Mouse (Mus musculus) heart, postnatal 0 days (tissue): ENCODE measurements around the gene Sipa1l2. TPM values are rescaled to one million over a fixed set of nuclear protein-coding genes. Genes with fewer than 3 reads are reported as not detected.
A peak's percentile ranks its signal among the peaks of the same experiment; 100 is the strongest.

Experiments
- ATAC-seq: fragments of 200-750 bp; cut with Nextera tagmentation; 2 replicates; pipeline ENCODE4 v1.8.0; 2017; ENCODE audit warnings: low read depth, moderate number of reproducible peaks, moderate library complexity; ENCODE audit not compliant: insufficient read depth
- DNase-seq: peaks from one replicate; pipeline ENCODE4 v3.0.0-alpha.2; 2016; ENCODE audit warnings: low spot score
- H3K27ac ChIP-seq: fragments of 300-500 bp; sonication (generic); 2 replicates; pipeline ENCODE4 v1.5.1; 2014; ENCODE audit warnings: low read depth, mild to moderate bottlenecking
- H3K27me3 ChIP-seq: fragments of 300-500 bp; sonication (generic); 2 replicates; pipeline ENCODE4 v1.6.1; 2014; ENCODE audit warnings: low read length, mixed read lengths; ENCODE audit not compliant: control insufficient read depth, insufficient read depth
- H3K36me3 ChIP-seq: fragments of 300-500 bp; sonication (generic); replicated peaks from 2 replicates; pipeline ENCODE4 v1.6.1; 2014; ENCODE audit warnings: low read length, mixed read lengths; ENCODE audit not compliant: control insufficient read depth, insufficient read depth
- H3K4me1 ChIP-seq: fragments of 300-500 bp; sonication (generic); 2 replicates; pipeline ENCODE4 v1.6.1; 2014; ENCODE audit warnings: antibody characterized with exemption; ENCODE audit not compliant: control insufficient read depth, insufficient read depth
- H3K4me2 ChIP-seq: fragments of 300-500 bp; sonication (generic); 2 replicates; pipeline ENCODE4 v1.6.1; 2014; ENCODE audit warnings: low read depth, mild to moderate bottlenecking, low read length, moderate library complexity
- H3K4me3 ChIP-seq: fragments of 300-500 bp; sonication (generic); 2 replicates; pipeline ENCODE4 v1.5.1; 2014; ENCODE audit warnings: low read depth, low read length
- H3K9ac ChIP-seq: fragments of 300-500 bp; sonication (generic); replicated peaks from 2 replicates; pipeline ENCODE4 v1.6.1; 2014; ENCODE audit warnings: low read depth, low read length, mixed read lengths
- H3K9me3 ChIP-seq: fragments of 300-500 bp; sonication (generic); replicated peaks from 2 replicates; pipeline ENCODE4 v1.6.1; 2016; ENCODE audit warnings: low read length; ENCODE audit not compliant: control insufficient read depth
- CTCF ChIP-seq: IDR thresholded peaks from 2 replicates; pipeline ENCODE4 v1.5.1; 2016; ENCODE audit warnings: antibody characterized with exemption, control low read depth, low read depth
- EP300 ChIP-seq: IDR thresholded peaks from 2 replicates; pipeline ENCODE4 v1.6.1; 2016; ENCODE audit warnings: antibody characterized with exemption, low read depth
- WGBS: fragments of 180-500 bp; shearing (Covaris S2); extraction: QIAGEN DNeasy Blood & Tissue Kit; methylation state at CpG from one replicate; pipeline ENCODE4 v1.1.7; 2014; 5-methylcytosine and 5-hydroxymethylcytosine counted together
- polyA plus RNA-seq: library from polyadenylated mRNA; unstranded; fragments of >200 nt; fragmentation: Nextera tagmentation; extraction: Ambion mirVana; gene quantifications from 2 replicates; pipeline ENCODE4 v1.2.1, GENCODE M21; 2015
- total RNA-seq: library from RNA; depleted of rRNA; stranded (reverse); fragments of >200 nt; gene quantifications from 2 replicates; pipeline ENCODE4 v1.2.3, GENCODE M21; 2014; ENCODE audit warnings: low replicate concordance

The Sipa1l2 gene
- total and polyA plus RNA-seq, 2 experiments from 2014 or later, result 13.6 to 65.8 TPM

DNA sequence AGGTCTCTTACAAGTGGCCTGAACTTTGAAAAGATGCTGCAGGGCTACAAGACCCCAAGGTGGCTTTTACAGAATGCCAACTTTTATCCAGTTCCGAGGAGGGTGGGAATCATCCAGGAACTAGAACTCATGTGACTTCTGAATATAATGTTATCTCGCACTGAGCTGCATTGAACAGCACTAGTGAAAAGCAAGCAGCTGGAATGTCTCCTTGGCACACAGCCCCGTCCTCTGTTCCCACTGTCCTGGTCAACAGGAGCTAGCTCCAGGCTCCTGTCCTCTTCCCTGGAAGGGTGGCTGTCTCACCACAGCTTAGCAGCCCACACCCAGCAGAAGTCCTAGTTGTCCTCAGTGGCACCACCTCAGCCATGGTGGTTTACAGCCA, 124.4 kb downstream of the Sipa1l2 start:
- Histone ChIP-seq H3K9me3 (no peaks in the 10 kb centered on the region), H3K4me2 (no peak overlapping the region), H3K36me3 (peaks cover 66% of the 10 kb centered on the region), H3K27me3 (no peaks in the 10 kb centered on the region), H3K9ac (no peak overlapping the region), H3K27ac (peak overlapping the region; percentile 82), H3K4me1 (peaks cover 24% of the 10 kb centered on the region), H3K4me3 (no peak overlapping the region)
- no peak for TF ChIP-seq CTCF
- peak; percentile 60; the same call in 1 of the 2 replicates for TF ChIP-seq EP300
- 14% methylated on average over 3 of the region's 3 CpGs for WGBS
- ATAC-seq (peak; percentile 82), DNase-seq (peak; percentile 79)

DNA sequence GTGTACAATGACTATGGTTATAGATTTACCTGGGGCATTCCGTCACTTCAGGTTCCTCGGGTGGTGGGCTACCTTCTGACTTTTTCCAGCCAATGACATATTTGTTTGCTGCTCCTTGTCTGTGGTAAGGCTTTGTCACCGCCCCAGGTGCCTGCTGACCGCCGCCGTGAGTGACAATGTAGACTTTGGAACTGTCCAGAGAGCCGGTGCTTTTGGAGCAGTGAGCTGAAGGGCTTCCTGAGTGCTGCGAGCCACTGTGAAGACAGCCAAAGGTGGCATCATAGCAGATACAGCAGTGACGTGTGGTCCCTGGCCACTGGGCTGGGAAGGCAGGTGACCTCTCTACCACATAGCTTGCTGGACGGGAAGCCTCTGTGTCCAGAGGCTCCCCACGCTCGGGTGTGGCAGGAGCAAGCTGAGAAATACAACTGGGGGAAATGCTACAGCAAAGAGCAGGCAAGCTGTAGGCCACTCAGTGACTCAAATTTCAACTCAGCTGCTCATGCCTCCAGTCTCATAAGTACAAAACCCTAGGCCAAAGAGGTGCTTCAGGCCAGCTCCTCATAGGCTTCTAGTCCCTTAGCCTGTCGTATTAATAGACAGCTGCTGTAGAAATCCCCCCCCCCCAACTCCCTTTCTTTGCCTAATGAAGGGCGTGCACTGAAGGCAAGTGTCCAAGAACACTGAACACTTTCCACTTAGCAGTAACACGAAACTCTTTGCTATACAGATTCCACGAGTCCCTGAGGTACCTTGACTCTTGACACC, 125.0 kb downstream of the Sipa1l2 start:
- Histone ChIP-seq H3K36me3 (peaks cover 67% of the 10 kb centered on the region), H3K4me2 (no peak overlapping the region), H3K9me3 (no peaks in the 10 kb centered on the region), H3K4me1 (peaks cover 24% of the 10 kb centered on the region), H3K4me3 (no peak overlapping the region), H3K9ac (no peak overlapping the region), H3K27me3 (no peaks in the 10 kb centered on the region), H3K27ac (peak overlapping the region; percentile 82)
- ATAC-seq, result peak; percentile 83
- DNase-seq, result peak; percentile 73
- TF ChIP-seq EP300, result peak; percentile 77
- TF ChIP-seq CTCF, result no peak
- WGBS, result 41% methylated on average over 16 of the region's 16 CpGs

DNA sequence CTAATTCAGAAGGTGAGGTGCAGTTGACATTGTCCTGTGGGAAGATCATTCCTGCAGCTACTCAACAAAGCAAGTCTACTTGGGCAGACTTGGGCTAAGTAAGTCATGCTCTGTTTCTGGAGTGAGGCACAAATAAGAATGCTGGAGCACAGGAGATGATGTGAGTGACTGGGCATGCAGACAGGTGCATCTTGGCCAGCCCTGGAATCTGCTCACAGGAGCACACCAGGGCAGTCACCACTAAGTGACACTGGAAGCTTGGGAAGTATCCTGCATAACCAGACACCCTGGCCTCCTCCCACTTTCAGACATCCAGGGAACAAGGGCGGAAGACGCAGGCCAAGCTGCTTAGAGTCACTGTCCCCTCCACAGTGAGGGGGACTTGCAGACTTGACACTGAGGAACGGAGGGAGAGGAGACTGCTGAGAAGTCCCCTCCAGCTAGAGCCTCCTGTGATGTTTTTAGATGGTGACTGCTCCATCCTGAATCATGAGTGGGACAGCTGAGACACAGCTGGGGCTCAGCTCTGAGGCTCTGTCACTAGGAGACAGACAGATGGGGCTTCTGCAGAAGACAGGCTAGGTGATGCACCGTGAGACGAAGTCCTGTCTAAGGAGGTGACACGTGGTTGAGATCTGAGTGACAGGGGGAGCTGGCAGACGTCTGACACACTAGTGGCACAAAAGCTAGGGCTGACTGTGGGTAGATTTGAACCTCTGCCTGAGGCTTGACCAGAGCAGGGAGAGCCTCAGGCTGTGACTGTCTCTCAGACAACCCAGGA, 134.1 kb downstream of the Sipa1l2 start:
- no peaks in the 10 kb centered on the region for H3K27me3 ChIP-seq
- H3K4me1 ChIP-seq, result peaks cover 3% of the 10 kb centered on the region; the same call in 1 of the 2 replicates
- no peaks in the 10 kb centered on the region for H3K9me3 ChIP-seq
- no peak overlapping the region for H3K4me2 ChIP-seq
- WGBS, result 67% methylated on average over 7 of the region's 7 CpGs
- peaks cover 57% of the 10 kb centered on the region for H3K36me3 ChIP-seq
- no peak overlapping the region for H3K9ac ChIP-seq
- no peak for ATAC-seq
- no peak overlapping the region for H3K4me3 ChIP-seq
- no peak overlapping the region for H3K27ac ChIP-seq
- TF ChIP-seq CTCF, result no peak
- TF ChIP-seq EP300, result no peak
- DNase-seq, result no peak

DNA sequence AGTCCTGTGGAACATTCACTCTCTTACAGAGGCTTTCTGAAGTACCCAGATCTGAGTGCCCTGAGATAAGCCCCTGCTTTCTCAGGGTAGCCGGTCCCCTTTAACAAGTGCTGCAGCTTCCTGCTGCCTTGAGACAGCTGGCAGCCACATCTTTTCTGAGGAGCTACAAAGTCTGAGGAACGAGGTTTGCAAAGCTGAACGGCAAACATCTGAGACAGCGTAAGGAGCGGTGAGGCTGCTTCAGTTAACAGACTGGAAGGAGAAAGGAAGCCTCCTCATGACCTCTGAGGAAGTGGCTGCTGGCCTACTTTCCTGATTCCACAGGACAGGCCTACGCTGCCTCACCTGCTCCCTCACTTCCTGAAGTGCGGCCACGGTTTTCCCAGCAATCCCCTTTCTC, 135.5 kb downstream of the Sipa1l2 start:
- no peak overlapping the region for H3K9ac ChIP-seq
- H3K36me3 ChIP-seq, result peaks cover 50% of the 10 kb centered on the region
- H3K9me3 ChIP-seq, result no peaks in the 10 kb centered on the region
- peaks cover 3% of the 10 kb centered on the region; the same call in 1 of the 2 replicates for H3K4me1 ChIP-seq
- ATAC-seq (no peak), DNase-seq (no peak)
- no peak overlapping the region for H3K4me3 ChIP-seq
- TF ChIP-seq EP300, result no peak
- TF ChIP-seq CTCF, result no peak
- 55% methylated on average over 8 of the region's 8 CpGs for WGBS
- H3K27ac ChIP-seq, result no peak overlapping the region; the same call in 1 of the 2 replicates
- H3K27me3 ChIP-seq, result no peaks in the 10 kb centered on the region
- H3K4me2 ChIP-seq, result no peak overlapping the region

DNA sequence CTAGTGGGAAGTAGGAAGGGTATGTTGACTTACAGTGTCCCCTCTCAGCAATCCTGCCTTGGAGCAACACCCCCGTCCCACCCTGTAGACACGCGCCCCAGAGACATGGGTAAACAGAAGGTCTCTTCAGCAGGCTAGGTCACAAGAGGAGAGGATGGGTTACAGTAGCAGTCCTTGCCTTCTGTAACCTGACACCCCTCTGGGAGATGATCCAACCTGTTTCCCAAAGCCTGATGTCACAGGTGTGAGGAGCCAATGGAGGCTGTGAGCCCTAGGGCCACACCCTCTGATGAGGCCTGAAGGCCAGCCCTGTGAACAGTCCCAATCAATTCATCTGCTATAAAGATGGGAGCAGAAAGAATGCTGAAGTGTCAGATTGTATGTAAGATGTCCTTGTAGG, 138.3 kb downstream of the Sipa1l2 start:
- Histone ChIP-seq H3K4me2 (no peak overlapping the region), H3K27ac (no peak overlapping the region), H3K4me3 (no peak overlapping the region), H3K4me1 (peaks cover 11% of the 10 kb centered on the region), H3K27me3 (no peaks in the 10 kb centered on the region), H3K9me3 (no peaks in the 10 kb centered on the region), H3K9ac (no peak overlapping the region), H3K36me3 (peaks cover 42% of the 10 kb centered on the region)
- peak; percentile 74 for ATAC-seq
- peak; percentile 43 for DNase-seq
- WGBS, result 63% methylated on average over 3 of the region's 3 CpGs
- TF ChIP-seq CTCF (no peak), EP300 (no peak)
